Mouse (Mus musculus) spleen, adult 18-20 months (tissue): ENCODE data around the gene Pebp1.

ENCODE experiments used
- DNase-seq, 2 experiments: peaks; one replicate each; pipeline ENCODE4 v3.0.0; 2022; ENCODE audit warnings: mixed read lengths in 2 of 2

The Pebp1 gene

DNA sequence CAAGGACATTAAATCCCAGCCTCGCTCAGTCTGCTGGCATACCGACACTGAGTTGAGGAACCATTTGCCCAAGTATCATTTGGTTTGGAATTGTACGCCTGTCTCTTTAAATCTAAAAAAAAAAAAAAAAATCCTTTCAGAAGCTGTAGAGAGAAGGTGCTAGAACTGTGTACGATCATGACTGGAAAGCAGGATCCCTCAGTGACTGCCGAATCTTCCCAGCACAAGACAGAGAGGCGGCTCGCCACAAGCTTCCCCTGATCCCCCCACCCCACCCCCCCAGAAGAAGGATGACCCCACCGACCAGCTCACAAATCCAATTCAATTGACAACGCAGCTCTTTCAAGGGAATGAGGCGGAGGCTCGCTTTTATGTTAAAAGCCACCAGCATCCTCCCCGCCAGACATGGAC is 47.1 kb downstream of the Pebp1 start:
- no peak for DNase-seq

DNA sequence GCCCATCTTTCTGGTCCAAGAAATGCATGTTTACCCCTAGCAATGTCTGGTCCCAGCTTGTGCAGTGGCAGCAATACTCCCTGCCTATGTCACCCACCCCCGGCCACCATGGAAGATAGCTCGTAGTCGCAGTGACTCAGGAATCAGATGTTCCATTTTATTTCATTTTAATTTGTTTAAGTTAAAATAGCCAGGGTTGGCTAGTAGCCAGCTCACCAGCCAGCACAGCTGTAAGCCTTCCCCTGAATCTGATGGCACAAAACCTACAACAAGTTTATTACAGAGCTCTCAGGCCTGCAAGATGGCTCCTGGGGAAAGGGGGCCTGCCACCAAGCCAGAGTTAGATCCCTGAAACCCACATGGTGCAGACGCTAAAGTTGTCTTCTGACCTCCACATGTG is 48.3 kb downstream of the Pebp1 start:
- no peak for DNase-seq

DNA sequence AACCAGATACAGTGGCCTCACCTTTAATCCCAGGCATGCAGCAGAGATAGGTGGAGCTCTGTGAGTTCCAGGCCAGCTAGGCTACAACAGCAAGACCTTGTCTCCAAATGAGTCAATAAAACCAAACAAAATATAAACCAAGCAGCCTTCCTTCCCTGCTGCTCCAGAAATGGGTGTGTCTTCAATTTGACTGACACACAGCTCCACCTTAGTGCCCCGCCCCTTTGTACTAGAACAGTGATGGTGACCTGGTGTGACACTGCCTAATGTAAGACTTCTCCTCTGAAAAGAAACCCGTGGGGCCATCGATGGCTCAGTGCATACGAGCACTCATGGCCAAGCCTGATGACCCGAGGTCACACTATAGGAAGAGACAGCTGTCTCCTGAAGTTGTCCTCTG is 50.9 kb downstream of the Pebp1 start:
- no peak for DNase-seq
